Mouse (Mus musculus) olfactory bulb, adult 2 months (tissue): ENCODE data around the gene Gm9837.

Experiments used
- CTCF ChIP-seq: fragments of 200-500 bp; IDR thresholded peaks from 2 replicates; pipeline ENCODE4 v1.5.1; 2012; ENCODE audit warnings: low read depth, mild to moderate bottlenecking, low read length, moderate library complexity; ENCODE audit not compliant: insufficient read depth
- POLR2A ChIP-seq: fragments of 200-500 bp; IDR thresholded peaks from 2 replicates; pipeline ENCODE4 v1.6.1; 2012; ENCODE audit warnings: mild to moderate bottlenecking, low read depth, low read length, moderate library complexity; ENCODE audit not compliant: insufficient read depth

DNA sequence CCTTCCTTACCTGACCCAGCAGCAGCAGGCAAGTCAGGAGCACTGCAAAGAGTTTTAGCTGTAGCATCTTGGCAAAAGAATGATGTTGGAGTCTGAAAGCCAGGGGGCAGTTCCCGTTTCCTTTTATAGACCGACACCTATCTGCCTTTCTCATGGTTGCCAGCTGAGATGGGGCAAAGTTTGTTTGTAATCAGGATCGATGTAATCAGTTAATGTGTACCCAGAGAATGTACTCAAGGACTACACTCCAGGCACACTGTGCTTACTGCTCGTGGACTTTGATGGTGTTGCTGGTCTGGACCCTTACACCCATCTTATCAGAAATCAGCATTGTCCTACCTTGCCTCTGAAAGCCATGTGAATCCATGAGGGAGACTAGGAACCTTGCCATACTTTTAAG, 47.2 kb downstream of the Gm9837 start, which contains the start of gene Leap2:
- TF ChIP-seq POLR2A, result no peak
- no peak for TF ChIP-seq CTCF
